Mouse (Mus musculus) testis, adult 2 months (tissue): ENCODE measurements around the gene Cyb5r4. TPM values are rescaled to one million over a fixed set of nuclear protein-coding genes. Genes with fewer than 3 reads are reported as not detected.
"Not testable (repeated sequence)": the region's sequence is repeated elsewhere in the genome, so short reads cannot be mapped to it uniquely, and the experiment has no call there.

Experiments used
- H3K27ac ChIP-seq: fragments of 200-500 bp; 2 replicates; pipeline ENCODE4 v1.5.1; 2012; ENCODE audit warnings: low read depth, low read length; ENCODE audit not compliant: control insufficient read depth, insufficient read depth
- H3K27me3 ChIP-seq: fragments of 200-500 bp; 2 replicates; pipeline ENCODE4 v1.6.1; 2012; ENCODE audit warnings: mild to moderate bottlenecking, low read length, moderate library complexity; ENCODE audit not compliant: control insufficient read depth, insufficient read depth
- H3K36me3 ChIP-seq: fragments of 200-500 bp; 2 replicates; pipeline ENCODE4 v1.6.1; 2012; ENCODE audit warnings: mild to moderate bottlenecking, low read length; ENCODE audit not compliant: control insufficient read depth, insufficient read depth
- H3K4me1 ChIP-seq: fragments of 200-500 bp; 2 replicates; pipeline ENCODE4 v1.6.1; 2012; ENCODE audit warnings: low read length; ENCODE audit not compliant: control insufficient read depth, insufficient read depth
- H3K4me3 ChIP-seq: fragments of 200-500 bp; 2 replicates; pipeline ENCODE4 v1.5.1; 2012; ENCODE audit warnings: low read depth, mild to moderate bottlenecking, low read length, moderate library complexity, mixed read lengths; ENCODE audit not compliant: control insufficient read depth
- CTCF ChIP-seq: fragments of 200-500 bp; IDR thresholded peaks from 2 replicates; pipeline ENCODE4 v1.5.1; 2012; ENCODE audit warnings: low read depth, mild to moderate bottlenecking, inconsistent platforms, low read length, moderate library complexity; ENCODE audit not compliant: control insufficient read depth, insufficient read depth, insufficient replicate concordance
- POLR2A ChIP-seq: fragments of 200-500 bp; IDR thresholded peaks from 2 replicates; pipeline ENCODE4 v1.6.1; 2012; ENCODE audit warnings: low read depth, mild to moderate bottlenecking, inconsistent platforms, low read length, moderate library complexity; ENCODE audit not compliant: control insufficient read depth
- polyA plus RNA-seq: library from polyadenylated mRNA; depleted of rRNA; stranded (reverse); fragments of >200 nt; gene quantifications from 2 replicates; pipeline ENCODE4 v1.2.3, GENCODE M21; 2012; rRNA removed

The Cyb5r4 gene
- polyA plus RNA-seq, 1 experiment = 20.4 TPM

GRCm38 (mm10) chr9:87121956-87122493 lies 100.2 kb downstream of the Cyb5r4 start:
- no peak overlapping the region for H3K27ac ChIP-seq
- H3K27me3 ChIP-seq = no peaks in the 10 kb centered on the region
- TF ChIP-seq POLR2A = no peak
- TF ChIP-seq CTCF = no peak
- no peak overlapping the region for H3K4me3 ChIP-seq
- no peaks in the 10 kb centered on the region for H3K36me3 ChIP-seq
- H3K4me1 ChIP-seq = no peaks in the 10 kb centered on the region

GRCm38 (mm10) chr9:87127046-87127445 lies 105.2 kb downstream of the Cyb5r4 start:
- H3K36me3 ChIP-seq, H3K27ac ChIP-seq, H3K27me3 ChIP-seq, H3K4me3 ChIP-seq, H3K4me1 ChIP-seq: not testable (repeated sequence)

Other genes starting within 250 kb of the Cyb5r4 start
- gene Snap91, start 141.4 kb upstream of the Cyb5r4 start, polyA plus RNA-seq = 0.97 and 1.2 TPM in 2 replicates
- gene Ripply2, start 6.5 kb upstream of the Cyb5r4 start, polyA plus RNA-seq = not detected in 2 replicates
- gene Mrap2, start 122.3 kb downstream of the Cyb5r4 start, polyA plus RNA-seq = 0.22 and 0.23 TPM in 2 replicates
- gene Cep162, start 233.5 kb downstream of the Cyb5r4 start, polyA plus RNA-seq = 7.8 and 8.3 TPM in 2 replicates